Mouse (Mus musculus) megakaryocyte-erythroid progenitor cell, adult 5-6 weeks (primary cell): ENCODE results near the gene Sgk1. TPM values are rescaled to one million over a fixed set of nuclear protein-coding genes. Genes with fewer than 3 reads are reported as not detected.

Experiments
- ATAC-seq: replicated peaks from 2 replicates; pipeline ENCODE4 v1.8.0; 2016; ENCODE audit warnings: mild to moderate bottlenecking, inconsistent platforms; ENCODE audit not compliant: severe bottlenecking, poor library complexity, low FRiP score, low TSS enrichment
- total RNA-seq, 2 experiments: library from RNA; stranded (forward) in 1 of 2; stranded (reverse) in 1 of 2; fragments of 200-1000, 215-1000 nt in 1 of 2; fragments of >200 nt in 1 of 2; fragmentation: Nextera tagmentation in 1 of 2; gene quantifications; 2 replicates each; pipeline ENCODE4 v1.2.3; 2014 to 2017

Sgk1 gene
- total RNA-seq, 2 experiments from 2014 or later, result 8.1 to 9.7 TPM

DNA sequence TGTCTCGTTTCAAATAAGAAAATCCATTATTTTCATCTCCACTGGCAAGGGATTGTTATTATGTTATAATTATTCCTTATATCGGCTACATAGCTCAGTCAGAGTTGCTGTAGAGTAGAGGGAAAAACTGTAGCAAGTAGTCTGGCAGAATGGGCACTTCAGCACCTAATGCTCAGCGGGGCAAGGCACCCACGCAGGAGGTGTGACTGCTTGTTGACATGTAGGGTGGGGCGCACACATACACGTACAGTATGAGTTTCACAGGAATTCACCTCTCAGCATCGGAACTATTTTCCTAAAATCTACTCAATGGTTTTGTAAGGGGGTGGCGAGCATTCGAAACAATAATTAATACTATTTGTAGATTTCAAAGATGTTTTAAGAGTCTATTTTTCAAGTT lies 28.4 kb downstream of the Sgk1 start:
- no peak for ATAC-seq

DNA sequence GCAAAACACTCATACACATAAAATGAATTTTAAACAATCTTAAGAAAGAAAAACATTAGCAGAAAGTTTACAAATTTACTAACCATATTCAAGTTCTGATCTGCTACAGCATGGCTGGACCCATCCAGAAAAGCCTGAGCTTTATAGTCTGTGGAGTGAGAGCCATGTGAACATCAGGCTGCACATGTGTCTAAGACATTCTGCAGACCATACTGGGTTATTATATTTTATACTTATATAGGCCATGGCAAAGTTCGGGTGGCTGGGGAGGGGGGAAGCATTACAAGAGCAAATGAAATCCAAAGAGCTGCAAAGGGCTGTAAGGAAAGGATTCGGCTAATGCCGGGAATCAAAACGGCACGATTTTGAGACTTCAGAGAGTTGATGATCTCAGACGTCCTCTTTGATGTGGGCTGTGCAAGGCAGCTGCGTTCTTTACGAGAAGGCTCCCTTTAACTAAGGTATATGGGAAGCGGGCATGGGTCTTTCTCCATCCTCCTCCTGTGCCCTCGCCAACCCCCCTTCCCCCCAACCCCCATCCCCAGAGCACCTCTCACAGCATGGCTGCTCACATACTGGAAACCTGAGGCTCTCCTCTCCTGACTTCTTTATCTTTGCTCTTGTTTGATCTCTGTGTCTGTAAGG lies 29.4 kb downstream of the Sgk1 start:
- ATAC-seq, result no peak

DNA sequence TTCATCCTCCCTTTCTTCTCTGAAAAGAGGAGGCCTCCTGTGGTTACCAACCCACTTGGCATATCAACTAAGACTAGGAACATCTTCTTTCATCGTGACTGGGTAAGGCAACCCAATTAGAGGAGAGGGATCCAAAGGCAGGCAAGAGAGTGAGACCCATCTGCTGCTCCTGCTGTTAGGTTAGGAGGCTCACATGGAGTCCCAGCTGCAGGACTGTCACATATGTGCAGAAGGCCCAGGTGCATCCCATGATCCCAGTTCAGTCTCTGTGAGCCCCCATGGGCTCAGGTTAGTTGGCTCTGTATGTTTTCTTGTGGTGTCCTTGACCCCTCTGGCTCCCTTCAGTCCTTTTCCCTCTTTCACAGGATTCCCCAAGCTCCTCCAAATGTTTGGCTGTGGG lies 32.8 kb downstream of the Sgk1 start:
- ATAC-seq, result no peak

DNA sequence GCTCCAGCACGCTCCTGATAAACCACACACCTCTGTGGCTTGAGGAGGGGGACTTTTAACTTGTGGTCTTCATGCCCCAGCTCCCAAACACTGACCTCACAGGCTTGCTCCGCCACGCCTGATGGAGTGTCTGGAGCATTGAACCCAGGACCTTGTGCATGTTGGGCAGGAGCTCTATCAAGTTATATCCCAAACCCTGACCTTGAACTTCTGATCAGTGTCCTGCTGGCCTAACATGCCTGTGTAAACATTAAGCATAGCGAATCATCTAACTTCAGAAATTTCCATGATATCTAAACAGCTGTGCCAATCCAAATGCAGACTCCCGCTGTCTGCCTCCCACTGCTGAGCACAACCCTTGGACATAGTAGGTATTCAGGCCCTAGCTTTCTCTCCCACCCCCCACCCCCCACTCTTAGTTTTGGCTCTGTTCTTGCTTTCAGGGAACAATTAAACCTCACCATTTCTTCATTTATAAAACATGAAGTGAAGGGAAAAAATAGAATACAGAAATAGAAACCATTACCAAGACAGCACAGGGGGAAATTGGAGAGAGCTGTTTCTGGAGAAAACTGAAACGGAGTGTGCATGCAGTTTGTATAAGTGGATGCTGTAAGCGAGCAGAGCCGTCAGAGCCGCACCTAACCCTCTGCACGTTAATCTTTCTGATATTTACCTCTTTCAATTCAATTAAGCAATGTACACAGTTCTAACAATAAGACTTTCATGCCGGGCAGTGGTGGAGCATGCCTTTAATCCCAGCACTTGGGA lies 34.5 kb downstream of the Sgk1 start:
- no peak for ATAC-seq

DNA sequence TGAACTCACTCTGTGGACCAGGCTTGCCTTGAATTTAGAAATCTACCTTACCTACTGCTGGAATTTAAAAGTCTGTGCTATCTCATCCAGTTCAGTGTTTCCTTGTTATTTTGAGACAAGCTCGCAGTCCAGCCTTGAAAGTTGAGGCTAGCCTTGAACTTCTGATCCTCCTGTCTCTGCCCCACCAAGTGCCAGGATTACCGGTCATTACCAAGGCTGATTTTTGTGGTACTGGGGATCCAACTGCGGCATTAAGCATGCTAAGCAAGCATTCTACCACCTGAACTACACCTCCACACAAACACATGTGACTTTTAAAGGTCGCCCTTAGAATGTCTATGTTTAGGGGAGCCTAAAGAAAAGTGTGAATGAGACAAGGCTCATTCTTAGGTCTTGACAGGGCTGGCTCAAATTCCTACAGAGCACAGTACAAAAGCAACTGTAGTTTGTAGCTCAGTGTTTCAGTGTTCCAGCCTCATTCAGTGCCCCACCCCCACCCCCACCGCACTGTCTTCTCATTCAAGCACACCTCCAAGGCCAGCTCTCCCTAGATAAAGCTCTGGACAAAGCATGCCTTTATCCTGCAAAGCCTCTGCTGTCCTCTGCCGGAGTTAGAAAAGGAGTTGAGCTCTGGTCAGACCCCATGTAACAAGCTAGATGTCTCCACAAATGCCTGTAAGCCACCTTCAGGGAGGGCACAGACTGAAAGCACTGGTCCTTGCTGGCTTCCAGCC lies 36.2 kb downstream of the Sgk1 start:
- ATAC-seq, result no peak

DNA sequence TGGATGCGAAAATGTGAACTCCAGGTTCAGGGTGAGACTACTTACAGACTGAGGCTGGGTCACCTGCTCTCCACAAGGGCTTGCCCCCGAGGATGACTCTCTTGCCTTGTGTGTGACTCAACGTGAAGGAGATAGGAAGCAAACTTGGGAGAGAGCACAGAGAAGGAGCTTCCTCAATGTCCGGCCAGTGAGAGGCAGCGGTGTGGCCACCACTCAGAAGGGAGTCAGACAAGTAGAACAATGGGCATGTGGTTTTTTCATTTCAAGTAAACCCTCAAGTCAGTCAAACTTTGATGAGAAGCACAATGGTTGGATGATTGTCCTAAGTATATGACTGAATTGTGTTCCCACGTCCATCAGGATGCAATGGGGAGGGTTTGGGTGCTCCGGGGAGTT lies 36.8 kb downstream of the Sgk1 start:
- no peak for ATAC-seq

DNA sequence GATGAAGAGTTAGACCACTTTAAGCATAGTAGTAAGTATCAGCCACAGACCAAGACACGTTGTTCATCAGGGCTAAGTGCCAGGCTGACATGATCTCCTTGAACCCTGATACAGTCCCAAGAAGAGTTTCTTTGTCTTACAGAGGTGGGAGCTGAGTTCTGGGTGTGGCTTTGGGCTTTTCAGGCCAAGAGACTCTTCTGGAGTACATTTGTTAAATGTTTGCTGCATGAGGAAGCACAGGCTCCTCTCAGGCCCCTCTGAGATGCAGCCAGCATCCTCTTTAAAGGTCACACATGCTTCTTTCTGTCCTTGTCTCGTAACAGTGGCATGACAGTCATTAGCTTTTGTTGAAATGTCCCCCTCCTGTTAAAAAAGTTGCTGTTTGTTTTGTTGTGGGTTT lies 38.6 kb downstream of the Sgk1 start:
- ATAC-seq, result no peak

DNA sequence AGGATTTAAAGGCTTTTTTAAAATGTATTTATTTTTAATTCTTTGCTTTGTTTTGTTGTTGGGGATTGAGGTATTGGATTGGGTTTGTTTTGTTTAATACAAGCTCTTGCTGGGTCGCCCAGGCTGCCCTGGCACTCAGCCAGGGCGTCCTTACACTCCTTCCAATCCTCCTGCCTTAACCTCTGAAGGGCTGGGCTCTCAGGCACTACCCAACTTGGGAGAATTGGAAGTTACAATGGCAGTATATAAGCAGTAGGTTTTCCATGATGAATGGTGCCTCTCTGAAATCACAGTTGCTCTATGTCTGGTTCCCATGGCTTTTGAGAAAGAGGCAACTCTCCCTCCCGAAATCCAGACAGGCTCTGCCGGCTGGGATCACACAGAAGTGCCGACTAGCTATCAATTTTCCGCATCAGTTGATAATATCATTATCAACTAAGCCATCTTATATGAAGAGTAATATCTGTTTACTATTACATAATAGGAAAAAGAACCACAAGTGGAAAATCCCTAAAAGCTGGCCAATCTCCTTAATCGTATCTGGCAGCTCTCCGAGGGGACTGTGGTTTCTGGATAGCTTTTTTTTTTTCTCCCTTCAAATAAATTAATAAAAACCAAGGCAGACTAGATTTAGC lies 40.8 kb downstream of the Sgk1 start:
- no peak for ATAC-seq

DNA sequence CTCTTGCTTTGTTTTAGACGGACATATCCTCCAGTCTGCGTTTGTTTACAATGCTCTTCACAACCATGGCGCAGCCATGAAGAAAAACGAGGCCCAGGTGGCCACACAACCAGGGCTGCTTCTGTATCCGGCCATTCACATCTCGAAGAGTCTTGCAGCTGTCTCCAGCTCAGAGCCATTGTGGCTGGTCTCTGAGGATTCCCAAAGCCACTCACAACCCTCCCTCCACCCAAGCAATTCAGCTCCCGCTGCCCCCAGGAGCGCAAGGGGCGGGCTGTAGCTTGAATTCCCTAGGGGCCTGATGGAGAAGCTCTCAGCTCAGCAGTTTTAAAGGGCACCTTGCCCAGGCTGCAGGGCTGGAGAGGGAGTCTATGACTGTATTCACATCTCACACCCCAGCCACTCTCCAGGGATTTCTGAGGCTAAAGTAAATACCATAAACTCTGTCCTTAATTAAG lies 41.5 kb downstream of the Sgk1 start:
- no peak for ATAC-seq

DNA sequence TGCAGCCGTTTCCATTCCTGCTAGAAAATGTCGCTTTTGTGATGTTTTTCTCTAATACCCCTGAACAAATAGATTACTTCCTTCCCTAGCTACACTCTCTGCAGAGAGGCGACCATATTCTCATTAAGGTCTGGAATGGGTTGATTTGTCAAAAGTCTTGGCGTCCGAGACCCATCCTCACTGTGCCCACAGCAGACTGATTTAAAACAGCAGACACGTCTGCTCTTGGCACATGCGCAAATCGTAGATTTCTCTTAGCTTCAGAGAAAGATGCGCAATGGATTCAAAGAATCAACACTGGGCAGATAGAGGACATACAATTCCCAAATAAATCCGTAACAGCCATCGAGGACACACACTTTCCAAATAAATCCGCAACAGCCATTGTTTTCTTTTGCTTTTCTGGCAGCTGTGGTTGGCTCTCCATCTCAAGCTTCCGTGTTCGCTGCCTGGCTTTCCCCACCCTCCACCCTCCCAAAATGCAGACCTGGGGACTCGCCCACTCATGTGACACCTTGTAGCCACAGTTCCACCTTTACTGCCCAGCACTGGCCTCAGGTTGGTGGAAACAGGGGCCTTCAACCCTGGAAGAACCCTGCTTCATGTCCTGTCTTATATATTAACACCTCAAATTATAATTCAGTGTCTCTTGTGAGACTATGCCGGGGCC lies 42.2 kb downstream of the Sgk1 start:
- ATAC-seq, result no peak

DNA sequence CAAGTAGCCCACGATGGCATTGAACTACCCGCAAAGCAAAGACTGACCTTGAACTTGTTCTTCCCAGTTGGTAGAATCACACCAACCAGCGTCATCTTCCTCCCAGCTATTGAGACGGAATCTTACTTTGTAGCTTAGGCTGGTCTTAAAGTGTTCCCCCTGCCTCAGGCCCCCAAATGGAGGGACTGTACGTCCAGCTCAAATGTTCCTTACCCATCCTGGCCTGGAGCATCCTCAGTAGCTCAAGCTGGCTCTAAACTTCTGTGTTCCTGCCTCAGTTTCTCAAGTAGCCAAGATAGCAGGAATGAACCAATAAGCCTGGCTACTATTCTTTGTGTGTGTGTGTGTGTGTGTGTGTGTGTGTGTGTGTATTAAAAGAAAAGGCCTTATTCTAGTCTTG lies 45.0 kb downstream of the Sgk1 start:
- no peak for ATAC-seq

DNA sequence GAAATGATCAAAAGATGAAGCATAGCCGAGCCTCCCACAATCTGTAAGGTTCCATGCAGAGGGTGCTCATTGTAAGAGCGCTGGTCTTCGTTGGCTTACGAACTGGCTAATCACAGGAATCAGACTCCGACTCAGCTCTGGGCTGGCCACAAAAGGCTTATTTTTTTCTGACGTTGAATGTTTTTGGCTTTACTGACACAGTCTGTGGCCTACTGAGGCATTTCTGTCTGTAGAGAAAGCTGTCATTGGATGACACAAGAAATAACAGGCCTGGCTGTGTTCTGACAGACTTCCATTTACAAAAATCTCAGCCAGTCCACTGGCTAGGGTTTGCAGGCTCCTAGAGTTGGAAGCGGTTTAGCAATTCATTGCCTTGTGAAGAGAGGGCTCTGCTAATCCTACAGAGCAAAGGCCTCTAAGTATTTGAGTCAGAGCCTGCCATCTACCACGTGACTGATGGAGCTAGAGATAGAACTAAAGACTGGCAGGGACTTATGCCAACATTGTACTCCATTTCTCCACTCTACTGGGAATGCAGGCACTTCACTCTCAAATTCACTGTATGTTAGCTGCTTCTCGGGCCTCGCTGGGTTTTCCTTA lies 48.9 kb downstream of the Sgk1 start:
- ATAC-seq, result no peak

DNA sequence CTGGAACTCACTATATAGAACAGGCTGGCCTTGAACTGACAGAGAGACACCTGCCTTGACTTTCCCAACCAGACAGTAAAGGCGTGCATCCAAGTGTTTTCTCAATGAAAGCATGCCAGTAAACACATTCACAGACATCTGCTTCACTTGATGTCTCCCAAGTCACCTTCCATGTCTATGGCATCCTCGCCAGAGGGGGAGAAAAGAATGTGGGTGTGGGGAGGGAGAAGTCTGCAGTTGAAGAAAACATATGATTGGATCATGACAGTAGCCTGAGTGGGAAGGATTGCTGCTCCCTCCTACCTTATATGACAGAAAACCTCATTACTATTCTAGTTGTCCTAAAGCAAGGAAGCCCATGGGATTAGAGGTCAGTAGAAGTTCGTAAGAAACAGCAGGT lies 50.8 kb downstream of the Sgk1 start:
- ATAC-seq, result no peak

DNA sequence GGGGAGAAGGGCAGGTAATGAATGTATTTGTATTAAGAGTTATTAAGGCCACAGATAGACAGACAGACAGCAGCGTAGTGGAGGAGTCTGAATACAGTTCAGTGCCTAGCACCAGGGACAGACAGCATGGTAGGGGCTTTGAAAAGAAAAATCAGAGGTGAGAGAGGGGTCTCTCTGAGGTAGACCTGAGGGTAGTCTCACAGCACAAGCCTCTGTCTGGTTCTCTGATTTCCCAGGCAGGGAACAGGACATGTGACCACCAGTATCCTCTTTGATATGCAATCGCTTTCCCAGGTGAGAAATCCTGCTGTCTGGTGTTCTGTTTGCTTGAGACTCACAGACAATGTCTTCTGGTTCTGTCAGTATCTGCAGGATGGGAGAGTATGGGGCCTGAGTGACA lies 52.8 kb downstream of the Sgk1 start:
- ATAC-seq, result no peak

DNA sequence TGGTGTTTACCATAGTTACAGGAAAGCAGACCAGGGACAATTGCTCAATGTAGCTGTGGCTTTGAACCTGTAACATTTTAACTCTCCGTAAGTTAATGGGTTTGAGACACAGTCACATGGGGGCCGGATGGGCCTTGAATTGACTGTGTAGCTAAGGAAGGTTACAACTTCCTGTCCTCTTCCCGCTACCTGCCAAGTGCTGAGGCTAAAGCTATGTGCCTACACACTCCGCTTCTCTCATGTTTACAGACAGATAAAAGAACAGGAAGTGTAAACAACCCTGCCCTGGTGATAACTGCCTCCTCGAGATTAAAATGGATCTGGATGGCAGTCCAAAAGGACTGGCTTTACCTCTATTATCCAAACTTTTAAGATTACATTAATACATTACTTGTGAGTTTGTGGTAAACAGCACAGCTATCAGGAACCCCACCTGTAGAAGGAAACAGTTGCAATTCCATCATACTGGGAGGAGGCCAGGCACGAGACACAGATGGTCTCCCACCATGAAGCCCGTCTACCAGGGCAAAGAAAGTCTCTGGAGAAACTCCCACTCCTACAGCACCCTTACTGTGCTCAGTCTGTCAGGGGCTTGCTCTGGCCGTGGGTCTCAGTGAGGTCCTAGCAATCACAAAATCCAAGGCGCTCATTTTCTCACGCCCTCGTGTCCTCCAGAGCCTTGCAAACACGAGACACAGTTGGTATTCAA lies 54.7 kb downstream of the Sgk1 start:
- ATAC-seq, result peak; percentile 37

DNA sequence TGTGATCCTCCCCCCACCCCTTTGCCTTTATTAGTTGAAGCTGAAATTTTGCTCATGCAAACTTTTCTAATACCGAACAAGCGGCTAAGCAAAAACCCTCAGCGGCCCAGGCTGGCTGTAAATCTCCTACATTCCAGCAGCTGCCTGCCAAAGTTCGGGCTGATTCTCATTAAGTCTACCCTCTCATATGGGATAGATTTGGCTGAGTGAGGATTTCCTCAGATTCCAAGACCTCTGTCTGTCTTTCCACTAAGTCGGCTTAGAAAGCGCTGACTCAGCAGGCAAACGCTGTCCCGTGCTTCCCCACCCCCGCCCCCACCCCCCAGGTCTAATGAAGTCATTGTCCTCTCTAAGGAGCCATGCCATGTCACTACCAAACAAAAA lies 55.2 kb downstream of the Sgk1 start:
- ATAC-seq, result no peak

DNA sequence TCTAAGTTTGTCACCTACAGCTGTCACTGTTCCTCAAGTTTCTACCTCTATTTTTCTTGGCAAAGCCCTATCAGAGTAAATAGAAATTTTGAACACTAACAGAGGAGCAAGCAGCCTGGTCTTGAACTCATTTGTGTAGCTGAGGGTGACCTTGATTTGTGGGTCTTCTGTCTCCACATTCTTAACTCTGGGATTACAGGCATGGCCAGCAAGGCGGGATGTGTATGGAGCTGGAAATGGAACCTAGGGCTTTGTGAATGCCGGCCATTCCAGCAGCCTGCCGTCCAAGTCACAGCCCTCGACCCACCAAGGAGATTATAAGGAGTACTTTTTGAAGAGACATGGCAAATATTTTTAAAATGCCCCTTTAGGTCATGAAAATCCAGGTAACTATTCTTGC lies 56.2 kb downstream of the Sgk1 start:
- no peak for ATAC-seq

DNA sequence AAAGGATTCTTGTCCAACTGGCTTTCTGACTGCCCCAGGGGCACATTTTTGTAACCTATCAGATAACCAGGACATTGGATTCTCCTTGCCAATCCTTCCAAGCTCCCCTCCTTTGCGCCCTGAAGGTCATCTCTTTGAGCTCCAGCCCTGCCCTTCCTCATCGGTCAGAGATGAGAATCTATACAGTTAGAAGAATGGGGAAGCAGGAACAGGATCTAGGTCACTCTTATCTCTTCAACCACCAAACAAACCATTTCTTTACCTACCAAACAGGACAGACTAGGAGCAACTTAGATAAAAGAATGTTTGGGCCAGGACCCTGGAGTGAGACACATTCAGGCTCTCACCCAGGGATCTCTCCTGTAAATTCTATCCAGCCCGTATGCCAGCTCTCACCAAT lies 59.3 kb downstream of the Sgk1 start:
- no peak for ATAC-seq
